Mouse (Mus musculus) CH12F3 (cell line): Measurements from ENCODE around the gene Grxcr1.

ENCODE experiments used
- in situ Hi-C: fragments of 300-500 bp; cut with MboI; formaldehyde crosslinking; loops from 2 replicates; pipeline ENCODE4 v1.14.3; 2020; ENCODE audit warnings: low sequenced_read_pairs

Grxcr1 gene

DNA sequence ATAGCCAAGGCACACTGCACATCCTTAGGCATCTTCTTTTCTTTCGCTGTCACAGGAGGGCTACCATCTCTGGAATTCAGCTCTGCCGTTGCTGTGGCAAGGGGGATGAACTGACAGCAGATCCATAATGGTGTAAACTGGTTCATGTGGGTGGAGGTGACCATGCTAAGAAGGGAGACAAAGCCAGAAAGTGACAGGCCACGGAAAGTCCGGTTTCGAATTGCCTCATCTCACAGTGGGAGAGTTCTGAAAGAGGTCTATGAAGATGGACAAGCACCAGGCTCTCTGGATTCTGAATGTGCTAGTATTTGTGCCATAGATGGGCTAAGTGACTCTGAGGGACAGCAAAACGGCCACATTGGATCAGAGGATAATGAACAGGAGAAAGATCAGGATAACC is at the start of gene Grxcr1:
Gene Grxcr1, plus strand, starts transcription at position 92 of the 400 bp plus-strand sequence.
- in situ Hi-C loops: no loop called here

DNA sequence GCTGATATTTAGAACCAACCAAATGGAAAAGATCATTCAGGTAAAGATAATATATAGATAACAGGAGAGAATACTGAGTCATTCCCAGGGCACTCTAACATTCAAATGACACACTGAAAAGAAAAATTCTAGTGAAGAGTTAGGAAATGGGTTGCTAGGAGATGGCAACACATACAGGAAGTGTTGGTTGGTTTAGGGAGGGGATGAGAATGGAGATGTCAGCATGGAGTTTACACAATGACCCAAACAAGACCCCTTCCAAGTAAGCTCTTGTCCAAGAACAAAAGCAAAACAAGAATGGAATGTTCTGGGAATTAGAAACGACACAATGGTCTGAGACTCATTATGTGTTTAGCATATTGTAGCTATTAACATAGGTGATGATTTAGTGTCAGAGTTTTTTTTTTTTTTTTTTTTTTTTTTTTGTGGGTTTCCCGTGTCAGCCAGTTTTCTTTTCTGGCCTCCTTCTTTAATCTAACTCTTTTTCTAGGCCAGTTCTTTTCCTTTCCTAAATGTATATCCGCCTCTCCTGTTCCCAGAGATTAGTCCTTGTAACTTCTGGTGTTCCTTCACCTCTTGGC is 49.6 kb upstream of the Grxcr1 start:
- in situ Hi-C loops: no loop called here

DNA sequence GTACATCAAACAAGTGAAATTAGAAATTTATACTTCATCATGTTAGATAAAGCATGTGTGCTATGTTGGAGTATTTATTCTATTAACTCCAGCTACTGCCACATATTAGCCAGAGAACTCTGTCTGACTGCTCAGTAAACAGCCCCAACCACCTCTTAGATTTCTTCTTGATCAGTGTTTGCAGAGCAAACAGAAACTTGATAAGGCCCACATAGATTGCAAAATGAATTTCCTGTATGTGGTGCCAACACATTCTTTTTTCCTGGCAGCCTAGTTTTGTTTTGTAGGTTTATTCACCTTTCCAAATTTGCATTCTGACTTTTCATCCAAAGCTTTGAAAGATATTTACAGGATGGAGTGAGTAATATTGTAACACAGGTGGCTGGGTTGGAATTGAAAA is 41.2 kb upstream of the Grxcr1 start:
- in situ Hi-C loops: no loop called here

DNA sequence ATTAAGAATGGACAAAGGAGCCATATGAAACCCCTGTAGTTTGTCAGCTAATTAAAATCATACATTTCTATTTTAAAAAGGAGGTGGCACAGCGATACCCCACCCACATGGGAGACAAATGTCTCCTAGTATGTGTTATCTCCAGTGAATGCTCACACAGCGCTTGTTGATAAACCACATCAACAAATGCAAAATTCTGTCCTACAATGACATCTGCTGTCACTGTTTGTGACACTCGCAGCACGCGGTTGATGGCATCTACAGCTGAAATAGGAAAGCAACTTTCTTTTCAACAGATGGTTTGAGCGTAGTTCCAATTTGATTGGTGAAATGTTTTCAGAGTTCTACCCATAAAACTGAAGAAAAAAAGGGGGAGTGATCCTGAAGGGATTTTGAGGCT is 29.0 kb upstream of the Grxcr1 start:
- in situ Hi-C loops: no loop called here

DNA sequence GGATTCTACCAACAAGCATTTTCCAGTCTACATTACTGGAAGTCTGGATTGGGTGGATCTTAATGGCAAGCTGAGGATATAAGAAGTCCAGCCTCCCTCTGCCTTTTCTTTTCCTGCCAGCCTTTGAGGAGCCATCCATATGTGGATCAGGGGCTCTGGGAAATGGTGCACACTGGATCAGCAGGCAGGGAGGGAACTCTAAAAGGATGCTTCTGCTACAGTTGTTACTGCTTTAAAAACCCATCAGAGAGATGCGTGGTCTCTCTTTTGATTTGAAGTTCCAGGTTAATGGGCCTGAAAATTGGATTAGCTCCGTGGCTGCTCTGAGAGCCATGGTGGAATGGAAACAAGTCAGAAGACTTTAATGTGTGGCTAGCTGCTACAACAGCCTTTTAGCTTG is 27.7 kb upstream of the Grxcr1 start:
- in situ Hi-C loops: no loop called here

DNA sequence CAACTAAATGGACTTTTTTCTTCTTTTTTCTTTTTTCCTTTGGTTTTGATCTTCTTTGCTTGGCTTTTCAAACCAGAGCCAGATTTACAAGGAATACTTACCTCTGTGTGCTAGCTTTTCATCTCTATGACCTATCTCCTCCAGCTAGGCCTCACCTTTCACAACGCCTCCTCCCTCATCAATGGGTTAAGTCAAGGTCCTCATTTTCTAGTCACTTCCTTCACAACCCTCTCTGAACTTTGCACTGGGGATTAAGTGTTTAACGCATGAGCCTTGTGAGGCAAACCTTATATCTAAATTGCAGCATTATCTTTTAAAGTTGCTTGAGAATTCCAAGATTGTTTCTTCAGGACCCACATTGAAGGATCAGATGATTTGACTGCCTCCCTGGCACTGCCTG is 27.2 kb upstream of the Grxcr1 start:
- in situ Hi-C loops: no loop called here

DNA sequence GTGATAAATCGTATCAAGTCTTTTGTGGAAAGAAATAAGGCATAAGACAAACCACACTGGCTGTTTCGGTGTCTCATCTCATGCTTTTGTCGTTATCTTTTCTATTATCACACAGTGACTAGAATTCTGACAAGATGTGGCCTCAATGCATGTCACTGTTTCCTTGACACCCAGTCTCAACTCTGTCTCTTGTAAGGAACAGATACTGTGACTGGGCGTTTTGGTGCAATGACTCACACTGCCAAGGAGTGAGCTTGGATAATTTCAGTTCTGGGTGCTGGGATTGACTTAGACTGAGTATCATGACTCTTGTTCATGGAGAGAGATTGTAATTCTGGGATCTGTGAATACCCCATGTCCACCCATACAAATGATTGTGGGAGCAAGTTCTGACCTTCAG is 24.6 kb upstream of the Grxcr1 start:
- in situ Hi-C loops: no loop called here

DNA sequence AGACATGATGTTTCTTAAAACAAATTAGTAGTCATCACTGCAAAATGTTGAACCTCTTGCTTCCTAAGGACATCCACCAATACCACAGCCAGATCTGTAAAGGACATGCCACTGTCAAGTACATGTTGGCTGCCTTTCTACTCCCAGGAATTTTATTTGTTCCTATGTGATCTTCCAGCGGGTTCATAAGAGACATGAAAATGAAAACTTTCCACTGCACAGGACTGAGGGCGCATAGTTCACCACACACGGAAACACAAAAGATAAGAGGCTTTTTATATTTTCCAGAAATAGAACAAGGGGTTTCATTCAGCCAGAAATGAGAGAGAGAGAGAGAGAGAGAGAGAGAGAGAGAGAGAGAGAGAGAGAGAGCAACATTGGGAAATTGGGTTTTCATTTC is 20.1 kb upstream of the Grxcr1 start:
- in situ Hi-C loops: no loop called here

DNA sequence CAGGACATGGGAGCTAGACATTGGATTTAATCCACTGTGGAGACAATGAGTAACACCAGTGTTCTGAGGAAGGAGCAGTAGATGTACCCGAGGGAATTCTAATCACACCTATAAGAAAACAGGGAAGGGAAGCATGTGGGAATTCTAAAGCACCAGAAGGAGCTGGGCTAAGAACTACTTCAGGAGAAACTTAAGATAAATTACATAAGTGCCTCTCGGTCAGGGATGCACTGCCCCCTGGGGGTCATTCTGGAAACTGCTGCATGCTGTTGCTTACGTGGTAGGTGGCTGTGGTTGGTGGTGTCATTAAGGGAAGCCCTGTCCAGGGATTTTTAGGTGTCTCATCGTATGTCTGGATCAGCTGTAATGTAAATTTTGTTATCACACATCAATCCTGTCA is 19.0 kb upstream of the Grxcr1 start:
- in situ Hi-C loops: no loop called here

DNA sequence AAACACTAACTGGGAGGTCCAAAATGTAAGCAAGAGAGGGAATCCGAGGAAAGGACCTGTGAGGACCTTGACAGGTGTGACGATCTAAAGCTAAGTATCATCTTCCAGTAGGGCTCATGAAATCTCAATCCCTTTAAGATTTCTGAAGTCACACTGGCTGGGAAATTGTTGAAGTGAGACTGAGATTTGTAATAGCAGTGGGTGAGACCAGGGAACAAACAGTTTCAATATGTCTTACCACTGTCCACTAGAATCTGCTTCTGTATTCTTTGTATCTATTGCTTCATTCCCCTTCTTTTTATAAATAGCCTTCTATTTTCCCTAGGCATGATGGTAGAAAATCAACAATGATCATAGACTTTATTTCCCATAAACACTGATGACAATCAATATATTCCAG is 10.8 kb upstream of the Grxcr1 start:
- in situ Hi-C loops: no loop called here

DNA sequence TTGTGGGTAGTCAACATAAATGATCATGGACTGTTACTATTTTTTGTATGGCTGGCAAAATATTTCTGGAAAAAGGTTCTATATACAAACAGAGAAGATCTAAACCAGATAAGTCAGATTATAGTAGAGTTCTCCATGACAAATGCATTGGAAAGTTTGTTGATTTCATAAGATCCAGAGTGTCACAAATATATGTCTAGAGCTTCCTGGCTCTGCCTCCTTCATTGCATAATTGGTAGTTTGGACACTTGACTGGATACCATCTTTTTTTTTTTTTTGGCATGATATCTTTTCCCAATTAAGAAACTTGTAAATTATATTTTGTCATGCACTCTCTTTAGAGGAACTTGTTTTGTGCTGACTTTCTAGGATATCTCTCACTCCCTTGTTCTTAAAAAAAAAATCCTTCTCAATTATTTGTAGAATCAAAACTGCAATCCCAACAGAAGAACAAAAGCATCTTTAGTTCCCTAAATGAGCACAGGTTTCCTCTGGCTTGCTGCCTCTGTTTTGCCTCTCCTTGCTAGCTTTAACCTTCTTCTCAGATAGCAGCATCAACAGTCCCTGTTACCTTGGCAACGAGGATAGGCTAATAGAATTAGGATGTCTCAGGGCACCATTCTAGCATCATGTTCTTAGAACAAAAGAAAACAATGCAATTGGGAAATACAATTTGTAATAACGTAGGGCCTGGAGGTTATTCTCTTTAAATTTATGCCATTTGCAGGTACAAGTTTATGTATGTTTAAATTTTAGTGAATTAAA is 4.8 kb upstream of the Grxcr1 start:
- in situ Hi-C loops: no loop called here

DNA sequence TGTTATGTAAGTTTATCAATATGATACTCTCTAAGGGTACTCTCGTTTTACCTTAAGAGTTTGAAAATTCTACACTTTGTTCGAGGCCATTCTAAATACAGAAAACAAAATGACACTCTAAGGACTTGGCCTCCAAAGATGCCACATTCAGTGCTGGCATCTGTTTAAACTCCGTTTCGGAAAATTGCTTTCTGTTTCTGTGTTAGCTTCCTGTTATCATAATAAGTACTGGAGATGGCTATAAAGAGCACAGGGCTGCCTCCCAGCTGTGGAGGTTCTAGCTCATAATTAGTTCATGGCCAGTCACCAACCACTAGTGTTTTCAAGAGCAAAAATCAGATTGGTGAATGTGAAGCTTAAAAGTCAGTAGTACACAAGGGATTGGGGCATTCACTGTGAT is 4.2 kb upstream of the Grxcr1 start:
- in situ Hi-C loops: no loop called here

DNA sequence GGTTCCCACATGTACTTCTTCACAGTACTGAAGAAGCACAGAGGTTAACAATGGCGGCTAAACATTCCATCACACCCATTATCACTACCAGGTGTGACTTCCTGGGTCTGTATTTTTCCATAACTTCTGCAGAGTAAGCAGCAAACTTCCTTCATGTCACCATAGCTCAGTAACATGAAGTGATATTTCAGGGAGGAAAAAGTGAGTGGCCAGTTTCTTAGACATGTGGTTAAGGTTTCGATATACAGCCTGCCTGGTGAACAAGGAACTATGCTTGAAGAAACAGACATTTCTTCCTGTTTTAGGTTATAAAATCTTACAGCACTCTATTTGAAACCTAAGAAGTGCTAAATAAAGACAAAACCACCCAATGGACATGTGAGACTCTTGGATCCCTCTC is 1.7 kb downstream of the Grxcr1 start:
- in situ Hi-C loops: no loop called here

DNA sequence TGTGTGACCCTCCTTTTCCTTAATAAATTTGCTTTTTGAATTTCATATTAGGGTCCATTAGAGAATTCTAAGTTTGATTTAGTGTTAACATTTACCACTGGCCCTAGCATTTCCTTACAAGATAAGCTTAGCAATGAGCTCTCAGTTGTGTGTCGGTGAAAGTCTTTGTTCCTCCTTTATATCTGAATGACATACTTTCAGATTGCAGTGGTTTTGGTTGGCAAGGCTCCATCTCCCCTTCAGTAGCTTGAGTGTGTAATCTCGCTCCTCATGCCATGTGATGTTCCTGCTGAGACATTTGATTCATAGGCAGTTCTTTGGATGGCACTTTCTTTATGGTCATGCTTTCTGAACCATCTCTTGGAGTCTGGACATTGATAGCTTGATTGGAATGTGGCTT is 7.4 kb downstream of the Grxcr1 start:
- in situ Hi-C loops: no loop called here

DNA sequence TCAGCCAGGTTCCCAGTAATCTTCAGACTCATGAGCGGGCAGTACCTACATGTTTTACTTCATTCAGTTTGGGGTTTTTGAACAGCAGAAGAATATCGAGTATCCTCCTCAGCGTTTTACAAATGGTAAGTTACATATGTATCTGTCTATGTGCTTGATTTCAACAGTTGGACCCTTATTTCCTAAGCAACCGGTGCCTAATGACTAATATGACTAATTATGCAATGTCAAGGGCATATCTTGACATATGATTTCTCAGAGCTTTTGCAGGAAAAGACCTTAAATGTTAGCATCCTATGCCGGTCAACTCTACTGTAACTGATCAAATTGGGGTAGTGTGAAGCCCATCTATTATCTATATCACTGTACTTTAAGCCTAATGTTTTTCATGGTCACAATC is 11.7 kb downstream of the Grxcr1 start:
- in situ Hi-C loops: no loop called here

DNA sequence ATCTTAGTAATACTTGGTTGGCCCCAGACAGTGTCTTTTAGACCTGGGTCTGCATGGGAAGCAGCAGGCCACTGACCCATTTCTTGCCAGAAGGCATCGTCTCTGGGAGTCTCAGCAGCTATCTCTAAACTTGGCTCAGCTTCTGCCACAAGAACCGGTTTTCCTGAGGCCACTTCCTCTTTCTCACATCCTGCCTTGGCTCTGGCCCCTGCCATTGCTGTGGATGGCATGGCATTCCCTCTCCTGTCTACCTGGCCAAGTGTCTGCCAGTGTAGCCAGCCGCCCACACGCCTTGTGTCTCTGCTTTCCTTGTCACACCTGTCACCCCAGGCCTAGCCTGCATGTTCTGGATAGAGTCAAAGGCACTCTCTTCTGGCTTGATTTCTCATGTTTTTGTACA is 17.1 kb downstream of the Grxcr1 start:
- in situ Hi-C loops: no loop called here

DNA sequence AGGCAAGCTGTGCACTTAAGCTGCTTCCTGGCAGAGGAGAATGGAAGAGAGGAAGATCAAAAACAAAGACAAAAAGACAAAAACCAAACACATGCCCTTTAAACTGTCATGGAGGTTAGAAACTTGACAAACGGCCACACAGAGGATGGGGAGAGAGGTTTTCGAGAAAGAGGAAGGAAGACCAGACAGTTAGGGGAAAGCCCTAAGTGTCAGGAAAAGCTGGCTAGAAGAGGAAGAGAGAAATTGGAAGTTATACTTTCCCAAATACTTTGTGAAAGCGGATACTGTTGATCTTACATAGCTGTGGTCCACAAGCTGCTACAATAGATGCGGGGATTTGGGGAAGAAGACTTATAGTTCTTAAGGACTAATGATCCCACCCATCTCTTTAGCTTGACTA is 17.9 kb downstream of the Grxcr1 start:
- in situ Hi-C loops: no loop called here

DNA sequence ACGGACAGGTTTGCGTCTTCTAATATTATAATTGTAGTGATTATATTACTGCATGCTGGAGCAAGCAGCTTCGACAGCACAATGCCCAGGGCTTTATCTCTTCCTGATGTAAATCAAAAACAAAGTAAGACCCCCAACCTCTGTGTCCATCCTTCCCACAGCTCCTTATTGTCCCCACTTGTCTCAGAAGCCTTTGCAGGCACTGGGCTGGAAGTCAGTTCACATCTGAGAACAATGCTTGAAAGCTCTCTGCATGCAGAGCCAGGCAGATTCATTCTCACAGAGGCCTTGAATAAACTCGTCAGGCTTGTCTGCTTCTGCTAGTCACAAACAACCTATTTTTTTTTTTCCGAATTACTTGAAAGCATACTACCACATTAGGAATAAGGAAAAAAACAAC is 19.5 kb downstream of the Grxcr1 start:
- in situ Hi-C loops: no loop called here

DNA sequence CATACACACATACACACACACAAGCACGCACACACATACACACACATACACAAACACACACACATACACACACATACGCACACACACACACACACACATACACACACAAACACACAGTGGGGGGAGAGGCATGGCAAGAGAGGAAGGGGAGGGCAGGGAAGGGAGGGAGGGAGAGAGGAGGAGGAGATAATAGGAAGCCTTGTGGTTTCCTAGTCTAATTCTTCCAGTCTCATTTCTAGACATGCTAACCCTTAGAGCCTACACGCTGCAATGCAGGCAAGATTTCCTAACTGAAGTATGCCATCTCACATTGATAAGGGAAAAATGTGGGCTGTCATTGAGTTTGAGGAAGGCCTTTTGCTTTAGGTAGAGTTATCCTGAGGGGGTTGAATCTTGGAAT is 25.9 kb downstream of the Grxcr1 start:
- in situ Hi-C loops: no loop called here

DNA sequence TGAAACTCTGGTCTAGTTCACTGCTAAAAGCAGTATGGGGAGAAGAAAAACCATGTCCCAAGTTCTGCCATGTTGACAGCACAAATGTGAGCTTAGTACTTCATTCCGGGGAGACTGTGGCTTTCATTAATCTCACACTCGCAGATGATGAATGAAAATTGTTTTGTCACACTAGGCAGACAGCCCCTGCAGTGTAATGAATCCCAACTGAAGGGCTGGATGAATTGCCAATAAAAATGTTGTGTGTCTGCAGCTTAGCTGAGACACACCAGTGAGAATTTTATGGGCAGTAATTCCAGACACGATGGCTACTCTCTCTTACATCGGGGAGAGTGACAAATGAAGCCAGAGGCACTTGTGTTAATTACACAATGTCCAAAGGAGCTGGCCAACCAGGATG is 37.1 kb downstream of the Grxcr1 start:
- in situ Hi-C loops: no loop called here

DNA sequence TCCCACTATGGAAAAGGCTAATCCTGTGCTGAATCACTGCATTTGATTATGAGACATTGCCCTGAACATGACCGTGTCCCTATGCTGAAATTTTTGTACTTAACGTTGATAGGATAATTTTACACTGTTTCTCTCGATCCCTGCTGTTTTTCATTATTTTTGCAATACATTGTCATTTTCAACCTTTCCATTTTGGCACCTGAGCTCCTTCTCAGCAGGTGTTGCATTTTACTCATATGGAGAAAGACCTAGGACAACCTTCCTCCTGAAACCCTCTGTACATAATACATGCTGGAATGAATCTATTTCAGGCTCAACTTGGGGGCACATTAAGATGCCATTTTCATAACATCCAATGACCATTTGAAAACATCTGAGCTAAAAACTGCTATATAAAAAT is 38.7 kb downstream of the Grxcr1 start:
- in situ Hi-C loops: no loop called here

DNA sequence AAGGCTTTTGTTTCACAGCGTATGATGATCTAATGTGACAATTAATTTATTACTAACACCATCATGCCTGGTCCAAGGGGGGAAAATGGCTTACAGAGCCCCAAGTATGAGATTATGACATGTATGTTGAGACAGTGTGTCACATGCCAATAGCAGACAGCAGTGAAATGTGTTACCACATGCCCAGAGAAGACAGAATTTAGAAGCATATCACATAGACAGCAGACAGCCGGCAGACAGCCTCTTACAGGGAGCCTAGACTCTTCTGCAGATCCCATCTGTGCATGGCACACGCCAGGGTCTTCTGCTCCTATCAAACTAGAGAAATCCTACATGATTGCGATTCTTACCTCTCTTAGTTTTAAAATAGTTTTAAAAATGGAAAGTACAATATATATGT is 40.2 kb downstream of the Grxcr1 start:
- in situ Hi-C loops: no loop called here

DNA sequence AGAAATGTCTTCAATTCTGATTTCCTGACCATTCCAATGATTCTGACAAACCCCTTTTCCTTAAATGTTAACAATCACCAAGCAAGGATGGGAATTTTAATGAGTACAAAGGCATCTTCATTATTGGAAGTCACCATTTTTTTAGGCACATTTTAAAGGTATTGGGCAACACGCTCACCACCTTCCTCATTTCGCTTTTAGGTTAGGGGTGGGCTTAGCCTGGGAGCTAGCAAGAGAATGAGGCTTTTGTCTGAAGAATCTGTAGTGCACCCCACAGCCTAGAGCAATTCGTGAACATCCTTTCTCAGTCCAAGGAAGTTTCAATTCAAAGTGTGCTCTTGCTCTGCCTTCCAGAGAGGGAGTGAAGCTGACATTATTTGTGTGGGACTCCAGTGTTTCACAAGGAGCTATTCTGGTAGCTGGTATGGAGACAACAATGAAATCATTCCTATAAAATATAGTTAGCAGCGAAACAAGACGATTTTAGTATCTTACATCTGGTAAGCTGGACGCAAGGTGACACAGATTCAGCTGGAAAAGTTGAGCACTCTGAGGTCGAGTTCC is 55.0 kb downstream of the Grxcr1 start:
- in situ Hi-C loops: no loop called here
